Mouse (Mus musculus): ENCODE measurements around the gene Myl6b.
"Not testable (repeated sequence)": the region's sequence is repeated elsewhere in the genome, so short reads cannot be mapped to it uniquely, and the experiment has no call there.

Gene Myl6b

GRCm38 (mm10) chr10:128492633-128493311 lies 5.7 kb downstream of the Myl6b start:
- DNase-seq = peak; percentile 50 to 55

- DNase-seq = not testable (repeated sequence)
Measured at GRCm38 (mm10) chr10:128492051-128492450, 6.4 kb downstream of the Myl6b start.

GRCm38 (mm10) chr10:128491495-128491894 lies 7.0 kb downstream of the Myl6b start:
- DNase-seq = peak; percentile 35 to 38

DNA sequence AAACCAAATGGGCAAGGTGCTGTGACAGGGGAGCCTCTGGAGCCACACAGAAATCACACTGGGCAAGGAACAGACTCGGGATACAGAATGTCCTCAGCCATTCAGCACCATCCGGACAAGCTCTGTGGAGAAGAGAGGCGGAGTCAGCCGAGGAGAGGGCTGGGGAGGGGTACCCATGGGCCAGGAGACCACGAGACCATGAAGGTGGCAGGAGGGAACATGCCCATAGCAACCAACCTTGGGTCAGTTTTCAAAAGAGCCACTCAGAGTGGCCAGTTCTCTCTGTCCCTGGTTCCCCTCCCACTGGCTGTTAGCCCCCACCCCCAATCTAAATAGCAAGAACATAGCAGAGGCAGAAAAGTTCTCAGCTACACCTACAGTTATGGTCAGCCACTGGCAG lies 7.6 kb downstream of the Myl6b start:
- DNase-seq = no peak

- DNase-seq = peak in 1 of 2 experiments; percentile 26
Measured at GRCm38 (mm10) chr10:128490232-128490631, 8.3 kb downstream of the Myl6b start.

DNA sequence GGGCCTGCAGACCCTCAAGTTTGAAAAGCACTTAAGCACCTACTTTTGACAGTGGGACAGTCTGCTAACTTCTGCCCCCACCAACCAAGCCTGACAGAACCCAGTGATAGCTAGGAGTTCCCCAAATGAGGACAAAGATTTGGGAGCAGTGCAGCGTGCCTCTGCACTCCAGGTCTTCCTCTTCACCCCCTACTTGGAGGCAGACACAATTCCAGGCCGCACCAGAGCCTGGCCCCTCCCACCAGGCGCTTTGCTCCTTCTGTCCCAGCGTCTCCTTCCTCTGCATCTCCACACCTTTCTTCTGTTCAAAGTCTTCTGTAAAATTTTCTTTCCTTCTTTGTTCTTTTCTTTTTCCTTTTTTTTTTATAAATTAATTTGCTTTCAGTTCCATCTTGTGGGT lies 8.7 kb downstream of the Myl6b start:
- no peak for DNase-seq

- DNase-seq = no peak
Measured at GRCm38 (mm10) chr10:128489380-128489779, 9.1 kb downstream of the Myl6b start.

DNA sequence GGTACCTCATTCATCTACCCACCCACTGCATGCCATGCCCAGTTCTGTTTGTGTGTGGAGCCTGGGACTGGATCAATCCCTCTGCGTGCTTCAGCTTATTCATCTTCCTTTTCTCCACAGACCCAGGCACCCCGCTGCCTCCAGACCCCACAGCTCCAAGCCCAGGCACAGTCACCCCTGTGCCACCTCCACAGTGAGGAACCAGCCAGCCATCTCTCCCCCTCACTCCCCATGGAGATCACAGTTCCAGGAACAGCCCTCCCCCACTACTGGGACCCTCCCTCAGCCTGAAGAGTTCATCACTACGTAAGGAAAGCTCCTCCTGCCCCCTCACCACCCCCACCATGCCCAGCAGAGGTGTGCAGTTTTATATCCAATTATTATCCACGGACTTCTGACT lies 9.7 kb downstream of the Myl6b start:
- no peak for DNase-seq

GRCm38 (mm10) chr10:128487861-128488712 lies 10.4 kb downstream of the Myl6b start:
- peak; percentile 70 to 74 for DNase-seq

DNA sequence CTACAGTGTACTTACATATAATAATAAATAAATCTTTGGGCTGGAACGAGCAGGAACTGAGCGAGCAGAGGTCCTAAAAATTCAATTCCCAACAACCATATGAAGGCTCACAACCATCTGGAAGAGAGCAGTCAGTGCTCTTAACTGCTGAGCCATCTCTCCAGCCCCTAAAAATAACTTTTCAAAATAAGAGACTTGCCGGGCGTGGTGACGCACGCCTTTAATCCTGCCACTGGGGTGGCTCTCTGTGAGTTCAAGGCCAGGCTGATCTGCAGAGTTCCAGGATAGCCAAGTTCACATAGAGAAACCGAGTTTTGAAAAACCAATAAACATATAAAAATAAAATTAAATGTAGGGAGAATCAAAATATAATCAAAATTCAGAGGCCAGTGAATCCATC lies 12.1 kb downstream of the Myl6b start:
- DNase-seq = no peak

GRCm38 (mm10) chr10:128474366-128474765 lies 24.1 kb downstream of the Myl6b start:
- no peak for DNase-seq

DNA sequence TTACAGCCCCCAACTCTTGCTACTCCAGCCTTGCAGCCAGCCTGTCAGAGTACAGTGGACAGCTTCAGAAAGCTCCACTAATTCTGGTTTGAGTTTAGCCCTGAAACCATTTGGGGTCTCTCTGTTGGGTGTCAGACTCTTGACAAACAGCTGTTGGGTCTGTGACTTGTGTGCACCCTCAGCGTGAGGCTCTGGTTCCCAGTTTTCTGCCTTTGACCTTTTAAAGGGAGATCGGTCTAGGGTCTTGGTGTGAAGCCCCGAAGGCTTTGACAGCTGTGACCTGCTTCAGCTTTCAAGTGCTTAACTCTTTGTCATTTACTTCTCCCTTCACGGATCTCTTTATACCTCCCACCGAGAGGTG lies 38.2 kb downstream of the Myl6b start:
- DNase-seq = peak in 1 of 2 experiments; percentile 18

GRCm38 (mm10) chr10:128459409-128460269 lies 38.8 kb downstream of the Myl6b start:
- peak; percentile 56 to 67 for DNase-seq

- peak; percentile 89 to 94 for DNase-seq
Measured at GRCm38 (mm10) chr10:128458719-128459408, 39.6 kb downstream of the Myl6b start, which contains the start of gene Smarcc2. Gene Smarcc2, plus strand, starts transcription at chr10:128459248.

GRCm38 (mm10) chr10:128458348-128458718 lies 40.2 kb downstream of the Myl6b start:
- DNase-seq = peak; percentile 84 to 94

DNA sequence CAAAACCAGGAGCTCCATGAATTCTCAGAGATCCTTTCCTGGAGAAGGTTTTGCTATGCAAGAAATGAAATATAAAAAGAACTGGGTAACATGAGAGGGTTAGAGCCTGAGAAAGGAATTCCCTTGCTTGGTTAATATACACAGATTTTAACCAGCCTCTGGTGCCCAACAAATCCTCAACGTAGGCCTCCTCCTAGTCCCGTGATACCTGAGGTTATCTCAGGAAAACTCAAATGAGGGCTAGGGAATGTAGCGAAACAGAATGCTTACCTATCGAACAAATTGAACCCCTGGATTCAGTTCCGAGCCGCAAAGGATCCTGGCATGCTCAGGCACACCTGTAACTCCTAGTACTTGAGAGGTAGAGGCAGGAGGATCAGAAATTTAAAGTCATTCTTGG lies 40.8 kb downstream of the Myl6b start:
- no peak for DNase-seq

DNA sequence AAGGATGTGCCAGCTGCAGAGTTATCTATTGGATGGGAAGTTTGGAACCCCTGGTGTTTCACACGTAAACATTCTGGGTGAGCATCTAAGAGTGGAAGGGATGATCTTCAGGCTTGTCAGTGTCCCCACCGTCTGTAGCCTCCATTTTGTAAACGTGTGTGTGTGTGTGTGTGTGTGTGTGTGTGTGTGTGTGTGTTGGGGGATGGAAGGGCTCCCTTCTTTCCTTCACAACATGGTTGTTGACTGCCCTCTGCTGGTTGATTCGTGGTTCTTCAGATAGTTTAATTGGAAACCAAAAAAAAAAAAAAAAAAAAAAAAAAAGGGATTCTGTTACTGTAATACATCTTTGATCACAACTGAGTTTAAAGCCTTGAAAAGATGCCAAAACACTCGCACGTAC lies 43.2 kb downstream of the Myl6b start:
- peak; percentile 69 to 76 for DNase-seq

- DNase-seq = no peak
Measured at GRCm38 (mm10) chr10:128454471-128454870, 44.0 kb downstream of the Myl6b start.

DNA sequence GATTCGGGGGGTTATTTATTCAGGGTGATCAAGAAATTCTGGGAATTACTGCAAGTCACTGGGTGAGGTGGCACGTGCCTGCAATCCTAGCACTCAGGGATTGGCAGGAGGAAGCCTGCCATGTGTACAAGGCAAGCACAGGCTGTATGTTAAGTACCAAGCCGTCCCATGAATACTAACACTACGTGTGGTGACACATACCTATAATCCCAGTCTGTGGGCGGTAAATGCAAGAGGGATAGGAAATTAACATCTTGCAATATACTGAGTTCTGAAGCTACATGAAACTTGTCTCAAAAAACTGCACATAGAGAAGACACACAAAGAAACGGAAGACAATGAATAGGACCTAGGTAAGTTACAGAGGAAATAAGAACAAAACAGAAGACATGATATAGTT lies 47.5 kb downstream of the Myl6b start:
- DNase-seq = no peak

DNA sequence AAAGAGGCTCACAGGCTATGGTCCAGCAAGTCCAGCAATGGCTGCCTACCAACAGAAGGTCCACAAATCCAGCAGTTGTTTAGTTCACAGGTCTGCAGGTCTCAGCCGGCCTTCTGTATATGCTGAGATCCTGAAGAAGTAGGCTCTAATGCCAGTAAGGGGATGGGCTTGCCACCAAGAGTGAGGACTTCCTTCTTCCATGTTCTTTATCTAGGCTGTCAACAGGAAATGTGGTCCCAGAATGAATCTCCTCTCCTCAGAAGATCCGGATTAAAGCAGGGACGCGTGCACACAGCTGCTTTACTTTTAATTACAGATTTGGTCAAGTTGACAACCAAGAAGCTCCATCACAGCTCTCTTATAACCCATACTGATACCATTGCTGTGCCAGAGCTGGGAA lies 53.1 kb downstream of the Myl6b start:
- DNase-seq = no peak

- DNase-seq = no peak
Measured at GRCm38 (mm10) chr10:128444354-128444753, 54.1 kb downstream of the Myl6b start.
